Mouse (Mus musculus): Measurements from ENCODE around the gene Iah1. TPM values are rescaled to one million over a fixed set of nuclear protein-coding genes. Genes with fewer than 3 reads are reported as not detected.

Gene Iah1
- total and polyA plus RNA-seq, 2 experiments from 2014 or later: 31.2 to 33.2 TPM

- no peak for ATAC-seq
- no peak overlapping the region for H3K4me2 ChIP-seq (ENCODE audit: low read depth, low read length)
Measured at GRCm38 (mm10) chr12:21301324-21301723, 14.9 kb upstream of the Iah1 start.

GRCm38 (mm10) chr12:21301932-21302331 is 14.3 kb upstream of the Iah1 start:
- H3K4me2 ChIP-seq (ENCODE audit: low read depth, low read length): no peak overlapping the region
- TF ChIP-seq CTCF (IDR thresholded peaks at IDR 0.05; ENCODE audit: low read depth): no peak
- WGBS: 89% methylated on average over 8 of the region's 8 CpGs

More at GRCm38 (mm10) chr12:21301324-21301723, 14.9 kb upstream of the Iah1 start:
- Histone ChIP-seq H3K9me3 (ENCODE audit: low read length) (no peaks in the 10 kb centered on the region), H3K36me3 (ENCODE audit: insufficient read depth, low read length) (peaks cover 70% of the 10 kb centered on the region), H3K9ac (replicated peaks; ENCODE audit: low read length) (no peak overlapping the region), H3K4me3 (ENCODE audit: low read length) (no peak overlapping the region), H3K27me3 (ENCODE audit: insufficient read depth, low read length) (no peaks in the 10 kb centered on the region), H3K27ac (no peak overlapping the region), H3K4me1 (ENCODE audit: insufficient read depth, low read length) (no peaks in the 10 kb centered on the region)
- TF ChIP-seq CTCF (IDR thresholded peaks at IDR 0.05; ENCODE audit: low read depth): no peak
- WGBS: 90% methylated on average over 7 of the region's 7 CpGs
- no peak for DNase-seq (ENCODE audit: low spot score)

GRCm38 (mm10) chr12:21302361-21302783 is 13.8 kb upstream of the Iah1 start:
- 83% methylated on average over 5 of the region's 5 CpGs for WGBS
- DNase-seq (ENCODE audit: low spot score): no peak

More at GRCm38 (mm10) chr12:21301932-21302331, 14.3 kb upstream of the Iah1 start:
- H3K9me3 ChIP-seq (ENCODE audit: low read length): no peaks in the 10 kb centered on the region
- no peak overlapping the region for H3K27ac ChIP-seq
- no peaks in the 10 kb centered on the region for H3K27me3 ChIP-seq (ENCODE audit: insufficient read depth, low read length)
- no peak overlapping the region for H3K4me3 ChIP-seq (ENCODE audit: low read length)
- ATAC-seq (no peak), DNase-seq (ENCODE audit: low spot score) (no peak)
- H3K36me3 ChIP-seq (ENCODE audit: insufficient read depth, low read length): peaks cover 68% of the 10 kb centered on the region
- H3K9ac ChIP-seq (replicated peaks; ENCODE audit: low read length): no peak overlapping the region
- no peaks in the 10 kb centered on the region for H3K4me1 ChIP-seq (ENCODE audit: insufficient read depth, low read length)

DNA sequence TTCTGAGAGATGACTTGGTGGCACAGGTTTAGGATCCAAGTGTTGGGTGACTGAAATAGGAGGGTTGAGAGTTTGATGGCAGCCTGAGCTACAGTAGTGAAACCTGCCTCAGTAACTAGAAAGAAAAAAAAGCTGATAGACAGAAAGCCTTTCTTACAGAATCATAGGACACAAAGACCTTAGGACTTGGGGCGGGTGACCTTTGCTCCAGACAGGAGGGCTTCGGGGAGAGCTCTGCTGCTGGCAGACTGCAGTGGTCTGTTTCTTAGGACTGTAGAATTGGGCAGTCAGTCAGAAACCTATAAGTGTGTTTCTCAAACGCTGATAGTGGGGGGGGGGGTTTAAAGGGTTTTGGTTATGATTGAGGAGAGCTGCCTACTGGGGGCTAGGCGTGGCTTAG is 10.4 kb upstream of the Iah1 start:
- WGBS: 90% methylated on average over 4 of the region's 4 CpGs
- H3K4me1 ChIP-seq (ENCODE audit: insufficient read depth, low read length): no peaks in the 10 kb centered on the region
- no peak overlapping the region for H3K4me3 ChIP-seq (ENCODE audit: low read length)
- H3K4me2 ChIP-seq (ENCODE audit: low read depth, low read length): no peak overlapping the region
- H3K9me3 ChIP-seq (ENCODE audit: low read length): no peaks in the 10 kb centered on the region
- H3K27ac ChIP-seq: no peak overlapping the region
- ATAC-seq (no peak), DNase-seq (ENCODE audit: low spot score) (no peak)
- no peak for TF ChIP-seq CTCF (IDR thresholded peaks at IDR 0.05; ENCODE audit: low read depth)
- H3K9ac ChIP-seq (replicated peaks; ENCODE audit: low read length): no peak overlapping the region
- H3K36me3 ChIP-seq (ENCODE audit: insufficient read depth, low read length): peaks cover 66% of the 10 kb centered on the region
- H3K27me3 ChIP-seq (ENCODE audit: insufficient read depth, low read length): no peaks in the 10 kb centered on the region

More at GRCm38 (mm10) chr12:21302361-21302783, 13.8 kb upstream of the Iah1 start:
- Histone ChIP-seq H3K4me1 (ENCODE audit: insufficient read depth, low read length) (no peaks in the 10 kb centered on the region), H3K4me2 (ENCODE audit: low read depth, low read length) (no peak overlapping the region), H3K27ac (no peak overlapping the region), H3K9ac (replicated peaks; ENCODE audit: low read length) (no peak overlapping the region), H3K36me3 (ENCODE audit: insufficient read depth, low read length) (peaks cover 64% of the 10 kb centered on the region), H3K9me3 (ENCODE audit: low read length) (no peaks in the 10 kb centered on the region), H3K27me3 (ENCODE audit: insufficient read depth, low read length) (no peaks in the 10 kb centered on the region), H3K4me3 (ENCODE audit: low read length) (no peak overlapping the region)
- TF ChIP-seq CTCF (IDR thresholded peaks at IDR 0.05; ENCODE audit: low read depth): no peak
- ATAC-seq: no peak

DNA sequence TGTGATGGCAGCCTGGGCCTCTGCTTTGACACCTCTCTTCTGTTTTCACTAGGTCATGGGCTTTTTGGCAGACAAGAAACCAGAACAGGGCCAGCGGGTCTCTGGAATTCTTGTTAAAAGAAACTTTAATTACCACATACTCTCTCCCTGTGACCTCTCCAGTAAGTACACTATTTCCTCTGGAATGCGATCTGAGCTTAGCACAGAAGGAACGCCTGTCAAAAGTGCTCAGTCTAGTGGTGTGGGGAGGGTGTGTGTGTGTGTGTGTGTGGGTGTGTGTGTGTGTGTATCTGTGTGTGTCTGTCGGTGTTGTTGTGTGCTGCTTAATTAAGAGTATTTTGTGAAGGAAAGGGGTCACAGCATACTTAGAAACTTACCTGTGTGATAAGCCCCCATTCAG is 9.5 kb upstream of the Iah1 start:
- DNase-seq (ENCODE audit: low spot score) (no peak), ATAC-seq (no peak)
- peaks cover 67% of the 10 kb centered on the region for H3K36me3 ChIP-seq (ENCODE audit: insufficient read depth, low read length)
- 86% methylated on average over 4 of the region's 4 CpGs for WGBS
- no peaks in the 10 kb centered on the region for H3K9me3 ChIP-seq (ENCODE audit: low read length)
- H3K4me3 ChIP-seq (ENCODE audit: low read length): no peak overlapping the region
- TF ChIP-seq CTCF (IDR thresholded peaks at IDR 0.05; ENCODE audit: low read depth): no peak
- no peaks in the 10 kb centered on the region for H3K27me3 ChIP-seq (ENCODE audit: insufficient read depth, low read length)
- H3K9ac ChIP-seq (replicated peaks; ENCODE audit: low read length): no peak overlapping the region
- H3K4me2 ChIP-seq (ENCODE audit: low read depth, low read length): no peak overlapping the region
- no peaks in the 10 kb centered on the region for H3K4me1 ChIP-seq (ENCODE audit: insufficient read depth, low read length)
- no peak overlapping the region for H3K27ac ChIP-seq

GRCm38 (mm10) chr12:21312201-21312600 is 4.0 kb upstream of the Iah1 start:
- WGBS: 89% methylated on average over 5 of the region's 5 CpGs

DNA sequence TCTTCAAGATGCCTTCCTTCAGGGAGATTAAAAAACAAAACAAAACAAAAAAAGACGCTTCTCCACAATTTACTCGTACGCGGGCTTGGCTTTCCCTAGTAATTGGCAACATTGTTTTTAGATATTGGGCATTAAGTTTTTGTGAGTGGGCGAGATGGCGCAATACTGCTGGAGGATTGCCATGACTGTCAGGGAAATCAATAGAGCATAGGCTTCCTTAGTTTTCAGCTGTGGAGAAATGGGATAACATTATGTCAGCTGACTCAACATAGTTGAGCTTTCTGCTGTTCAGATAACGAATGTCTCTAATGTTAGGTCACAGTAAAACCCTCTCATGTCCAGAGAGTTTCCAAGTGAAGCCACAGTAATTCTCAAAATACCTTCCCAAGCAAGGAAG is 678 bp downstream of the Iah1 start:
- Histone ChIP-seq H3K4me2 (ENCODE audit: low read depth, low read length) (peak overlapping the region; percentile 71), H3K4me3 (ENCODE audit: low read length) (peak overlapping the region; percentile 58), H3K9me3 (ENCODE audit: low read length) (no peaks in the 10 kb centered on the region), H3K27me3 (ENCODE audit: insufficient read depth, low read length) (no peaks in the 10 kb centered on the region), H3K27ac (no peak overlapping the region), H3K4me1 (ENCODE audit: insufficient read depth, low read length) (no peaks in the 10 kb centered on the region), H3K36me3 (ENCODE audit: insufficient read depth, low read length) (peaks cover 22% of the 10 kb centered on the region), H3K9ac (replicated peaks; ENCODE audit: low read length) (peak overlapping the region; percentile 53)
- ATAC-seq: no peak
- peak; percentile 33 for DNase-seq (ENCODE audit: low spot score)
- 23% methylated on average over 7 of the region's 7 CpGs for WGBS
- no peak for TF ChIP-seq CTCF (IDR thresholded peaks at IDR 0.05; ENCODE audit: low read depth)

More at GRCm38 (mm10) chr12:21312201-21312600, 4.0 kb upstream of the Iah1 start:
- no peak overlapping the region for H3K4me2 ChIP-seq (ENCODE audit: low read depth, low read length)
- ATAC-seq: no peak
- TF ChIP-seq CTCF (IDR thresholded peaks at IDR 0.05; ENCODE audit: low read depth): no peak
- H3K9me3 ChIP-seq (ENCODE audit: low read length): no peaks in the 10 kb centered on the region
- no peaks in the 10 kb centered on the region for H3K27me3 ChIP-seq (ENCODE audit: insufficient read depth, low read length)
- H3K9ac ChIP-seq (replicated peaks; ENCODE audit: low read length): no peak overlapping the region
- H3K4me1 ChIP-seq (ENCODE audit: insufficient read depth, low read length): no peaks in the 10 kb centered on the region
- H3K36me3 ChIP-seq (ENCODE audit: insufficient read depth, low read length): peaks cover 55% of the 10 kb centered on the region
- no peak overlapping the region for H3K27ac ChIP-seq
- DNase-seq (ENCODE audit: low spot score): no peak
- no peak overlapping the region for H3K4me3 ChIP-seq (ENCODE audit: low read length)

All from hindbrain, postnatal 0 days (tissue).